Mouse (Mus musculus) hindbrain, embryonic 15.5 days (tissue): ENCODE data around the gene Abhd12. TPM values are rescaled to one million over a fixed set of nuclear protein-coding genes. Genes with fewer than 3 reads are reported as not detected.

Experiments used
- ATAC-seq: fragments of 200-750 bp; cut with Nextera tagmentation; 2 replicates; pipeline ENCODE4 v1.8.0; 2017; ENCODE audit warnings: low read depth, moderate number of reproducible peaks, moderate TSS enrichment; ENCODE audit not compliant: low FRiP score
- H3K27ac ChIP-seq: fragments of 300-500 bp; sonication (generic); replicated peaks from 2 replicates; pipeline ENCODE4 v1.5.1; 2015; ENCODE audit warnings: mild to moderate bottlenecking, inconsistent platforms
- H3K27me3 ChIP-seq: fragments of 300-500 bp; sonication (generic); 2 replicates; pipeline ENCODE4 v1.6.1; 2015; ENCODE audit warnings: control low read depth, inconsistent platforms
- H3K36me3 ChIP-seq: fragments of 300-500 bp; sonication (generic); 2 replicates; pipeline ENCODE4 v1.6.1; 2015; ENCODE audit warnings: control low read depth, inconsistent platforms
- H3K4me1 ChIP-seq: fragments of 300-500 bp; sonication (generic); replicated peaks from 2 replicates; pipeline ENCODE4 v1.6.1; 2015; ENCODE audit warnings: control low read depth, inconsistent platforms
- H3K4me2 ChIP-seq: fragments of 300-500 bp; sonication (generic); 2 replicates; pipeline ENCODE4 v1.6.1; 2015; ENCODE audit warnings: moderate library complexity, mild to moderate bottlenecking, inconsistent platforms
- H3K4me3 ChIP-seq: fragments of 300-500 bp; sonication (generic); 2 replicates; pipeline ENCODE4 v1.5.1; 2015; ENCODE audit warnings: mild to moderate bottlenecking, inconsistent platforms
- H3K9ac ChIP-seq: fragments of 300-500 bp; sonication (generic); 2 replicates; pipeline ENCODE4 v1.6.1; 2015; ENCODE audit warnings: inconsistent platforms
- H3K9me3 ChIP-seq: fragments of 300-500 bp; sonication (generic); 2 replicates; pipeline ENCODE4 v1.6.1; 2016; ENCODE audit warnings: control low read depth, inconsistent platforms
- WGBS: fragments of 180-500 bp; shearing (Covaris S2); methylation state at CpG from one replicate; pipeline ENCODE4 v1.1.7; 2015; 5-methylcytosine and 5-hydroxymethylcytosine counted together
- polyA plus RNA-seq: library from polyadenylated mRNA; unstranded; fragments of >200 nt; fragmentation: Nextera tagmentation; extraction: Ambion mirVana; gene quantifications from 2 replicates; pipeline ENCODE4 v1.2.1, GENCODE M21; 2015

Abhd12 gene
- polyA plus RNA-seq, 1 experiment from 2014 or later, result 137 TPM

DNA sequence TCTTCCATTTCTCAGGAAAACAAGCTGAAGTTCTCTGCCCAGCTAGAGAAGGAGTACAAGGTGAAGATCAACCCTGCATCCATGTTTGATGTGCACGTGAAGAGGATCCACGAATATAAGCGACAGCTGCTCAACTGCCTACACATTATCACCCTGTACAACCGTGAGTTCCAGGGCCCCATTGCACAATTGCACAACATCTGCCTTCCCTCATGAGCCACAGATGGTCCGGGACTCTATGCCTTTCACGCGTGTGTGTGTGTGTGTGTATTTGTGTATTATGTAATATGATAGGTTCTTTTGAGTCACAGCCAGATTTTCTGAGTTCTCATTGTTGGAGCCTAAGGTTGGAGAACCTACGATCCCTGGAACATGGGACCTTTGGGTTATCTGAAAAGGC is 83.8 kb downstream of the Abhd12 start:
- Histone ChIP-seq H3K27me3 (no peaks in the 10 kb centered on the region), H3K4me3 (no peak overlapping the region), H3K4me2 (no peak overlapping the region), H3K4me1 (no peaks in the 10 kb centered on the region), H3K9me3 (no peaks in the 10 kb centered on the region), H3K36me3 (peaks cover 70% of the 10 kb centered on the region), H3K9ac (no peak overlapping the region), H3K27ac (no peak overlapping the region)
- ATAC-seq, result no peak
- 93% methylated on average over 8 of the region's 8 CpGs for WGBS

- ATAC-seq, result no peak
- no peaks in the 10 kb centered on the region for H3K9me3 ChIP-seq
- no peak overlapping the region for H3K4me3 ChIP-seq
- peaks cover 68% of the 10 kb centered on the region for H3K36me3 ChIP-seq
- H3K9ac ChIP-seq, result no peak overlapping the region
- no peaks in the 10 kb centered on the region for H3K4me1 ChIP-seq
- no peak overlapping the region for H3K27ac ChIP-seq
- no peak overlapping the region for H3K4me2 ChIP-seq
- no peaks in the 10 kb centered on the region for H3K27me3 ChIP-seq
- WGBS, result 92% methylated on average over 8 of the region's 8 CpGs
Observed at GRCm38 (mm10) chr2:150818742-150819141, 85.8 kb downstream of the Abhd12 start.

- Histone ChIP-seq H3K4me3 (no peak overlapping the region), H3K9ac (no peak overlapping the region), H3K4me2 (no peak overlapping the region), H3K27ac (no peak overlapping the region), H3K27me3 (no peaks in the 10 kb centered on the region), H3K36me3 (peaks cover 80% of the 10 kb centered on the region), H3K4me1 (no peaks in the 10 kb centered on the region), H3K9me3 (no peaks in the 10 kb centered on the region)
- whole genome bisulfite sequencing, result 90% methylated on average over 18 of the region's 18 CpGs
- no peak for ATAC-seq
Observed at GRCm38 (mm10) chr2:150816676-150817402, 87.7 kb downstream of the Abhd12 start.

- no peak for ATAC-seq
- no peaks in the 10 kb centered on the region for H3K4me1 ChIP-seq
- H3K9ac ChIP-seq, result no peak overlapping the region
- H3K27me3 ChIP-seq, result no peaks in the 10 kb centered on the region
- no peak overlapping the region for H3K27ac ChIP-seq
- no peak overlapping the region for H3K4me3 ChIP-seq
- WGBS, result 97% methylated on average over 6 of the region's 6 CpGs
- H3K4me2 ChIP-seq, result no peak overlapping the region
- H3K36me3 ChIP-seq, result peaks cover 74% of the 10 kb centered on the region
- H3K9me3 ChIP-seq, result no peaks in the 10 kb centered on the region
Observed at GRCm38 (mm10) chr2:150812816-150813215, 91.7 kb downstream of the Abhd12 start.

DNA sequence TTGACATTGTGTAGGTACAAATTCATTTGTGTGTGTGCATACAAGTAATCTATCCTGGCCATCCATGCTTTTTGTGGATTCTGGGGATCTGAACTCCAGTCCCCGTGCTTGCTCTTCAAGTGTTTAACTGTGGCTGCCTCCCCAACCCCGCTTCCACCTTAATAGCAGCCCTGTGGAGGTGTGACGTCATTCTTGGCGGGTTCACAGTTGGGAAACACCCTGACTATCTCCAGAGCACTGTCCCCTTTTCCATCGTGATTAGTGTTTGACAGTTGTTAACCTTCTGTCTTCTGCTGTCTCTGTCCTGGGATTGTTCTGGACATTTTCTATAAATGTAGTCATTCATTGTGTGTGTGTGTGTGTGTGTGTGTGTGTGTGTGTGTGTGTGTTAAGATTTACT is 93.9 kb downstream of the Abhd12 start:
- Histone ChIP-seq H3K27ac (no peak overlapping the region), H3K9ac (no peak overlapping the region), H3K4me2 (no peak overlapping the region), H3K36me3 (peaks cover 70% of the 10 kb centered on the region), H3K27me3 (no peaks in the 10 kb centered on the region), H3K9me3 (no peaks in the 10 kb centered on the region), H3K4me3 (no peak overlapping the region), H3K4me1 (no peaks in the 10 kb centered on the region)
- 91% methylated on average over 5 of the region's 5 CpGs for WGBS
- ATAC-seq, result no peak

GRCm38 (mm10) chr2:150808812-150809211 is 95.7 kb downstream of the Abhd12 start:
- Histone ChIP-seq H3K27ac (peak overlapping the region; percentile 31; the same call in 1 of the 2 replicates), H3K4me2 (no peak overlapping the region), H3K4me1 (no peaks in the 10 kb centered on the region), H3K9me3 (no peaks in the 10 kb centered on the region), H3K9ac (no peak overlapping the region), H3K36me3 (peaks cover 69% of the 10 kb centered on the region), H3K4me3 (no peak overlapping the region), H3K27me3 (no peaks in the 10 kb centered on the region)
- peak; percentile 59; the same call in 1 of the 2 replicates for ATAC-seq
- WGBS, result 79% methylated on average over 6 of the region's 6 CpGs

- WGBS, result 63% methylated on average over 6 of the region's 6 CpGs
- H3K27me3 ChIP-seq, result no peaks in the 10 kb centered on the region
- no peak overlapping the region for H3K4me3 ChIP-seq
- peak; percentile 86 for ATAC-seq
- peaks cover 69% of the 10 kb centered on the region for H3K36me3 ChIP-seq
- no peak overlapping the region for H3K9ac ChIP-seq
- peak overlapping the region; percentile 11; the same call in 1 of the 2 replicates for H3K27ac ChIP-seq
- no peak overlapping the region for H3K4me2 ChIP-seq
- no peaks in the 10 kb centered on the region for H3K4me1 ChIP-seq
- no peaks in the 10 kb centered on the region for H3K9me3 ChIP-seq
Observed at GRCm38 (mm10) chr2:150808381-150808780, 96.2 kb downstream of the Abhd12 start.

DNA sequence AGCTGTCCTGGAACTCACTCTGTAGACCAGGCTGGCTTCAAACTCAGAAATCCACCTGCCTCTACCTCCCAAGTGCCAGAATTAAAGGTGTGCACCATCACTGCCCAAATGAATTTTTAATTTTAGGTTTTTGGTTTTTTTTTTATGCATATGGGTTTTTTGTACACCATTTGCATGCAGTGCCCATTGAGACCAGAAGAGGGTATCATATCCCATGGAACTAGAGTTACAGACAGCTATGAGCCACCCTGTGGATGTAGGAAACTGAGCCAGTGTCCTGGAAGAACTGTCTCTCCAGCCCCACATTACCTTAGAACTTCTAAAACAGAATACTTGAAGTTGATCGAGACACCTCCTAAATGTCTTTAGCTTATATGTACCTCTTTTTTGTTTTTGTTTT is 101.5 kb downstream of the Abhd12 start:
- Histone ChIP-seq H3K4me3 (no peak overlapping the region), H3K9me3 (no peaks in the 10 kb centered on the region), H3K9ac (no peak overlapping the region), H3K27ac (no peak overlapping the region), H3K4me1 (no peaks in the 10 kb centered on the region), H3K36me3 (peaks cover 60% of the 10 kb centered on the region), H3K27me3 (no peaks in the 10 kb centered on the region), H3K4me2 (no peak overlapping the region)
- WGBS, result 100% methylated on average over 1 of the region's 1 CpGs
- no peak for ATAC-seq

GRCm38 (mm10) chr2:150800616-150801015 is 103.9 kb downstream of the Abhd12 start:
- no peaks in the 10 kb centered on the region for H3K27me3 ChIP-seq
- ATAC-seq, result no peak
- no peak overlapping the region for H3K4me3 ChIP-seq
- 89% methylated on average over 5 of the region's 5 CpGs for WGBS
- H3K4me1 ChIP-seq, result no peaks in the 10 kb centered on the region
- H3K4me2 ChIP-seq, result no peak overlapping the region
- no peaks in the 10 kb centered on the region for H3K9me3 ChIP-seq
- H3K9ac ChIP-seq, result no peak overlapping the region
- H3K36me3 ChIP-seq, result peaks cover 56% of the 10 kb centered on the region
- H3K27ac ChIP-seq, result no peak overlapping the region

DNA sequence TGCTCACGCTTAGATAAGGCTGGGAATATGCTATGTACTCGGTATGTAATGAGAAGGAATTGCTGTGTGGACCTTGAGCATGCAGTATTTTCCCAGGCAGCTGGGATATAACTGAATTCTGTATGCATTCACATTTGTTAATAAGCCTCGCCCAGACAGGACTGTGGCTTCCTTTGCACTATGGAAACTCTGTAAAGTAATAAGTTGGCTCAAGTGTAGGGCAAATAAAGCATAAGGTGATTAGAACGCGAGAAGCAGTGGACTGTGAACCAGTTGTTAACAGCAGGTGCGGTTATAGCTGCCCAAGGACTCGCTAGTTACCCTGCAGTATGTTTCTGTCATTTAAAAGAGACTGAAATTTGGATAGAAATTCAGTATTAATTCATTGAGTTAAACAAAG is 106.5 kb downstream of the Abhd12 start:
- H3K36me3 ChIP-seq, result peaks cover 51% of the 10 kb centered on the region
- no peaks in the 10 kb centered on the region for H3K4me1 ChIP-seq

DNA sequence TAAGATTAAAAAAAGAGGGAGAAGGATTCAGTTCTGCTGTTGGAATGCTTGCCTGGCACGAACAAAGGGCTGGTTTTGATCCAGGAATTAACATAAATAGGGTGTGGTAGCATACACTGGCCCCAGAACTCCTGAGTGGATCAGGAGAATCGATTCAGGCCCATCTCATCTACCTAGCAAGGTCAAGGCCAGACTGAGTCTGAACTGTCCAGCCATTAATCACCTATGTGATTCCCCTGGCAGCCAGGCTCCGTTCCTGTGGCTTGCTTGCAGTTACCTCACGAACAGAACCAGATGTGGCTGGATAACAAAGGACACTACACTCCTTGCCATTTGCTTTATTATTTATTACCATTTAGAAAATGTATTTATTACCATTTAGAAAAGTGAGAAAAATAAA is 111.2 kb downstream of the Abhd12 start:
- Histone ChIP-seq H3K4me2 (no peak overlapping the region), H3K36me3 (peaks cover 31% of the 10 kb centered on the region), H3K27ac (no peak overlapping the region), H3K4me1 (peaks cover 14% of the 10 kb centered on the region), H3K4me3 (no peak overlapping the region), H3K9ac (no peak overlapping the region), H3K27me3 (no peaks in the 10 kb centered on the region), H3K9me3 (no peaks in the 10 kb centered on the region)
- 68% methylated on average over 4 of the region's 4 CpGs for WGBS
- no peak for ATAC-seq

More for the DNA sequence above, 106.5 kb downstream of the Abhd12 start:
- H3K9me3 ChIP-seq, result no peaks in the 10 kb centered on the region
- no peak overlapping the region for H3K4me2 ChIP-seq
- 87% methylated on average over 7 of the region's 7 CpGs for WGBS
- H3K9ac ChIP-seq, result no peak overlapping the region
- no peaks in the 10 kb centered on the region for H3K27me3 ChIP-seq
- ATAC-seq, result no peak
- H3K27ac ChIP-seq, result no peak overlapping the region
- H3K4me3 ChIP-seq, result no peak overlapping the region

GRCm38 (mm10) chr2:150788768-150789550 is 115.6 kb downstream of the Abhd12 start:
- ATAC-seq, result 0 out of 2 replicates have a peak, but pooled peaks have one; percentile 3
- Histone ChIP-seq H3K4me3 (peak overlapping the region; percentile 54), H3K4me1 (peaks cover 31% of the 10 kb centered on the region), H3K27ac (peak overlapping the region; percentile 49), H3K9me3 (no peaks in the 10 kb centered on the region), H3K4me2 (peak overlapping the region; percentile 80), H3K36me3 (peaks cover 10% of the 10 kb centered on the region), H3K27me3 (peaks cover 4% of the 10 kb centered on the region; the same call in 1 of the 2 replicates), H3K9ac (peak overlapping the region; percentile 34)
- 51% methylated on average over 4 of the region's 4 CpGs for WGBS
